Mouse (Mus musculus) olfactory bulb, adult 2 months (tissue): ENCODE measurements around the gene Hcfc2.

ENCODE experiments used
- CTCF ChIP-seq: fragments of 200-500 bp; IDR thresholded peaks from 2 replicates; pipeline ENCODE4 v1.5.1; 2012; ENCODE audit warnings: low read depth, mild to moderate bottlenecking, low read length, moderate library complexity; ENCODE audit not compliant: insufficient read depth
- POLR2A ChIP-seq: fragments of 200-500 bp; IDR thresholded peaks from 2 replicates; pipeline ENCODE4 v1.6.1; 2012; ENCODE audit warnings: mild to moderate bottlenecking, low read depth, low read length, moderate library complexity; ENCODE audit not compliant: insufficient read depth

DNA sequence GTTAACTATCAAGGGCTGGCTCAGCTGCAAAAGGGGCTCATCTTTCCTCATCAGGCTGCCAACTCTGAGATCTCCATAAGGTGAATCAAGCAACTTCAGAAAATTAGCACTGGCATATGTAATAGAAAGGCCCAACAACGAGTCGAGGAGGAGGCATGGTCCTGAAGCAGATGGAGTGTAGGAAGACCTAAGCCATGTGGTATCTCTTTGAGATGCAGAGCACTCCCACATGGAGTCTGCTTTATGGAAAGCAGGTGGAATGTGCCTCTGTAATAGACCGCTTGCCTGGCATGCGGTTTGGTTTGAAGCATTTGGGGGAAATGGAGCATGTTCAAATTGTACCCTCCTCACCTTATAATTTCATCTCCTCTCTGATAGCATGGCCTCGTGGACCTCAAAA lies 15.2 kb upstream of the Hcfc2 start:
- TF ChIP-seq CTCF (no peak), POLR2A (no peak)
